In genomic region chr15:56865035-56865804, GRCm38 (mm10) we compare ENCODE assay signal across 14 mouse cellular contexts.
DNase-seq lines count a peak whose midpoint lies in the region; ATAC-seq lines count a peak whose summit lies in the region.
"Had no signal": no experiment of that assay in that cellular context is flagged by ENCODE, and none has a peak within 500 bp of the region (broad histone marks: within the 10 kb centered on the region; RNA-seq: fewer than 3 reads in every experiment).

No protein-coding gene starts in this region.

- 0 out of 2 replicates have a peak, but pooled peaks cover 3% of the 10 kb centered on the region for H3K27me3 ChIP-seq in embryonic facial prominence, embryonic 10.5 days (replicated peaks; ENCODE audit: low read depth, poor library complexity, severe bottlenecking)
- peaks cover 6% of the 10 kb centered on the region; the same call in 1 of the 2 replicates for H3K27me3 ChIP-seq in hindbrain, embryonic 10.5 days (ENCODE audit: insufficient read depth, poor library complexity, severe bottlenecking)
- H3K27me3 ChIP-seq in midbrain, embryonic 14.5 days (ENCODE audit: control insufficient read depth, insufficient read depth, low read length) = no peaks in the 10 kb centered on the region
- H3K27me3 ChIP-seq: CH12.LX had no signal

- peak; percentile 20; the same call in 1 of the 2 replicates for ATAC-seq in midbrain, embryonic 14.5 days (ENCODE audit: low FRiP score, low TSS enrichment)
- no peak for ATAC-seq in megakaryocyte, adult 5-6 weeks (ENCODE audit: poor library complexity, severe bottlenecking)

- no peak overlapping the region for H3K4me2 ChIP-seq in midbrain, embryonic 14.5 days (ENCODE audit: low read length)

- H3K36me3 ChIP-seq in embryonic facial prominence, embryonic 10.5 days (replicated peaks) = no peaks in the 10 kb centered on the region
- no peaks in the 10 kb centered on the region for H3K36me3 ChIP-seq in hindbrain, embryonic 10.5 days
- no peaks in the 10 kb centered on the region for H3K36me3 ChIP-seq in midbrain, embryonic 14.5 days (ENCODE audit: control insufficient read depth, insufficient read depth, low read length)
- H3K36me3 ChIP-seq: heart, embryonic 10.5 days had no signal

- H3K4me1 ChIP-seq in embryonic facial prominence, embryonic 10.5 days = peaks cover 16% of the 10 kb centered on the region
- peaks cover 20% of the 10 kb centered on the region for H3K4me1 ChIP-seq in hindbrain, embryonic 10.5 days (replicated peaks)
- H3K4me1 ChIP-seq in midbrain, embryonic 14.5 days (ENCODE audit: control insufficient read depth, insufficient read depth, low read length) = peaks cover 19% of the 10 kb centered on the region
- H3K4me1 ChIP-seq: heart, embryonic 10.5 days had no signal

- WGBS in embryonic facial prominence, embryonic 10.5 days = 17% methylated on average over 4 of the region's 4 CpGs
- whole genome bisulfite sequencing in hindbrain, embryonic 10.5 days = 10% methylated on average over 4 of the region's 4 CpGs
- WGBS in midbrain, embryonic 14.5 days = 8% methylated on average over 4 of the region's 4 CpGs

- H3K9ac ChIP-seq in midbrain, embryonic 14.5 days (replicated peaks; ENCODE audit: low read length) = no peak overlapping the region
- H3K9ac ChIP-seq: liver, embryonic 14.5 days had no signal

- no peaks in the 10 kb centered on the region for H3K9me3 ChIP-seq in embryonic facial prominence, embryonic 10.5 days
- H3K9me3 ChIP-seq in hindbrain, embryonic 10.5 days = no peaks in the 10 kb centered on the region
- no peaks in the 10 kb centered on the region for H3K9me3 ChIP-seq in midbrain, embryonic 14.5 days (ENCODE audit: control insufficient read depth, low read length)
- H3K9me3 ChIP-seq: heart, embryonic 10.5 days had no signal

- DNase-seq in embryo, embryonic 10 days (ENCODE audit: low spot score) = peak; percentile 67
- DNase-seq in embryonic facial prominence, embryonic 10.5 days (ENCODE audit: low spot score) = peak; percentile 43
- DNase-seq in hindbrain, embryonic 10.5 days (ENCODE audit: low spot score) = peak; percentile 28
- peak; percentile 53 for DNase-seq in midbrain, embryonic 14.5 days
- DNase-seq in left cerebral cortex, adult 9 months (ENCODE audit: low spot score in 2 of 2) = no peak
- no peak for DNase-seq in cerebellum, postnatal 4 days (ENCODE audit: low spot score in 2 of 2)
- DNase-seq: adrenal gland, postnatal 14 days; gastrocnemius, adult 2 months; right cerebral cortex, postnatal 4 days had no signal

- H3K4me3 ChIP-seq in embryonic facial prominence, embryonic 10.5 days = no peak overlapping the region
- no peak overlapping the region for H3K4me3 ChIP-seq in hindbrain, embryonic 10.5 days
- no peak overlapping the region for H3K4me3 ChIP-seq in midbrain, embryonic 14.5 days (replicated peaks; ENCODE audit: low read depth, low read length)
- H3K4me3 ChIP-seq: gastrocnemius, adult 2 months; heart, embryonic 10.5 days had no signal

- H3K27ac ChIP-seq in embryonic facial prominence, embryonic 10.5 days (replicated peaks) = no peak overlapping the region
- H3K27ac ChIP-seq in hindbrain, embryonic 10.5 days = peak overlapping the region; percentile 46; the same call in 1 of the 2 replicates
- H3K27ac ChIP-seq in midbrain, embryonic 14.5 days (replicated peaks; ENCODE audit: low read depth, low read length) = peak overlapping the region; percentile 42; the same call in 1 of the 2 replicates
- H3K27ac ChIP-seq: gastrocnemius, adult 2 months; heart, embryonic 10.5 days; liver, embryonic 14.5 days; macrophage had no signal

Comparison
In these comparisons a context has a peak if more than half of its experiments do, and no peak if none do; other contexts are left out.
1. DNase-seq: peak in embryo, embryonic 10 days (single experiment), embryonic facial prominence, embryonic 10.5 days (single experiment), hindbrain, embryonic 10.5 days (single experiment) and midbrain, embryonic 14.5 days (single experiment); none in left cerebral cortex, adult 9 months (0 of 2) and cerebellum, postnatal 4 days (0 of 2).